Mouse (Mus musculus) inflammation-experienced regulatory T-cells (primary cell): ENCODE results near the gene 1110012L19Rik. TPM values are rescaled to one million over a fixed set of nuclear protein-coding genes. Genes with fewer than 3 reads are reported as not detected.

Source experiments
- polyA plus RNA-seq, 2 experiments: library from polyadenylated mRNA; unstranded; fragments of 100-300 nt; shearing (Covaris generic); gene quantifications; one replicate each; pipeline ENCODE4 v1.2.1; 2017

1110012L19Rik gene
- 10 to 100 TPM; 25.2 to 28.2 TPM for polyA plus RNA-seq

GRCm38 (mm10) chrX:70385276-70385961, at the start of gene 1110012L19Rik:
1110012L19Rik (plus strand) TSS chrX:70385877.

GRCm38 (mm10) chrX:70364661-70365613, 20.7 kb upstream of the 1110012L19Rik start, which contains the start of gene Ids:
Ids (minus strand) TSS chrX:70365084.

Other genes with a start within 250 kb of the 1110012L19Rik start
- gene Ids, start 20.8 kb upstream of the 1110012L19Rik start, polyA plus RNA-seq, result 10 to 100 TPM; 28.3 to 37.6 TPM
- 10 to 100 TPM; 34.4 to 34.5 TPM for gene Tmem185a, start 91.3 kb downstream of the 1110012L19Rik start, polyA plus RNA-seq